Mouse (Mus musculus): ENCODE results near the gene Btd. TPM values are rescaled to one million over a fixed set of nuclear protein-coding genes. Genes with fewer than 3 reads are reported as not detected.

Btd gene
- polyA plus RNA-seq, 1 experiment from 2014 or later: 16.7 TPM

DNA sequence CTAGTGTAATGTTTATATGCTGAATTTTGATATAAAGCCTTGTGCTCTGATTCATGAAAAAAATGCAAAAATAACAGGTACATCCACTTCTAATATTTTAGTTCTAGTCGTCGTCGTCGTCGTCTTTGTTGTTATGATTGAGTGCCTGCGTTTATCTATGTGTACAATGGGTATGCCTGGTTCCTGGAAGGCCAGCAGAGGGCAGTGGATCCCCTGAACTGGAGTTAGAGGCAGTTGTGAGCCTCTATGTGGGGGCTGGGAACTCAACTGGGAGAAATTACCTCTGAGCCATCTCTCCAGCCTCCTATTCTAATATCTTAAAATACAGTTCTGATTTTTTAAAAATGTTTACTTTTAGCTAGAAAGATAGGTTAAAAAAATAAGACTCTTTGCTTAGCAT, 35.3 kb upstream of the Btd start:
- no peak overlapping the region for H3K4me3 ChIP-seq (ENCODE audit: low read depth, low read length)
- no peak overlapping the region for H3K4me2 ChIP-seq
- ATAC-seq (ENCODE audit: low FRiP score) (no peak), DNase-seq (ENCODE audit: low spot score, missing footprints) (no peak)
- no peaks in the 10 kb centered on the region for H3K36me3 ChIP-seq (ENCODE audit: control insufficient read depth, insufficient read depth, low read length)
- WGBS: 58% methylated on average over 6 of the region's 6 CpGs
- no peaks in the 10 kb centered on the region for H3K4me1 ChIP-seq (ENCODE audit: control insufficient read depth, insufficient read depth, low read length)
- H3K9ac ChIP-seq (ENCODE audit: low read length): no peak overlapping the region
- H3K27me3 ChIP-seq (ENCODE audit: control insufficient read depth, insufficient read depth, low read length): no peaks in the 10 kb centered on the region
- H3K27ac ChIP-seq (ENCODE audit: low read depth, low read length): no peak overlapping the region
- no peaks in the 10 kb centered on the region for H3K9me3 ChIP-seq (ENCODE audit: control insufficient read depth, low read length)

DNA sequence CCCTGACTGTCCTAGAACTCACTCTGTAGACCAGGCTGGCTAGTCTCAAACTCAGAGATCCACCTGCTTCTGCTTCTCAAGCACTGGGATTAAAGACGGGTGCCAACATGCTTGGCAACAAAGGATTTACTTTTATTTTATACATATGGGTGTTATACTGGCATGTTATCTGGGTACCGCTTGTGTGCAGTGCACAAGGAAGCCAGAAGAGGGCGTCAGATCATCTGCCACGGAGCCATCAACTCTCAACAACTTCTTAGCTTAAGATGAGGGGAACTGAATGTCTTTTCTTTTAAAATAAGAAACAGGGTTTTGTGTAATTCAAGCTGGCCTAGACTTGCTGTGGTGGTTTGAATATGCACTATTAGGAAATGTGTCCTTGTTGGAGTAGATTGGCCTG, 28.8 kb upstream of the Btd start:
- Histone ChIP-seq H3K27ac (ENCODE audit: low read depth, low read length) (no peak overlapping the region), H3K36me3 (ENCODE audit: control insufficient read depth, insufficient read depth, low read length) (no peaks in the 10 kb centered on the region), H3K4me3 (ENCODE audit: low read depth, low read length) (no peak overlapping the region), H3K9me3 (ENCODE audit: control insufficient read depth, low read length) (no peaks in the 10 kb centered on the region), H3K9ac (ENCODE audit: low read length) (no peak overlapping the region), H3K27me3 (ENCODE audit: control insufficient read depth, insufficient read depth, low read length) (no peaks in the 10 kb centered on the region), H3K4me1 (ENCODE audit: control insufficient read depth, insufficient read depth, low read length) (no peaks in the 10 kb centered on the region), H3K4me2 (no peak overlapping the region)
- no peak for ATAC-seq (ENCODE audit: low FRiP score)
- no peak for DNase-seq (ENCODE audit: low spot score, missing footprints)
- WGBS: 72% methylated on average over 4 of the region's 4 CpGs

DNA sequence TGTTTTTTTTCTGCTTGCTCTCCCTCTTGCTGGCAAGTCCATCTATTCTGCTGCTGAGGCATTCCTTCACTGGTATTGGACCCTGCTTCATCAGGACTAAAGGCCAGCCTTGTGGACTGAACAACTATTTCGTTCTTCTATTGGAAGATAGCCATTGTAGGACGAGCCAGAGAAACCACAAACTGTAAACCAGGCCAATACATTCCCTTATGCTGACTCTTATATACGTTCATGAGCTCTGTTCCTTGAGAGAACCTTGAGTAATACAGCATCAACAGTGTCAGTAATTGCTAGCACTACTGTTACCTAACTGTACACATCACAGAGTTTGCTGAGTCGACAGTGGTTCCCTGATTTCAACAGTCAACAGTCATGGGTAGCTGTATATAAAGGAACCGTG, 27.2 kb upstream of the Btd start:
- no peak for ATAC-seq (ENCODE audit: low FRiP score)
- H3K27me3 ChIP-seq (ENCODE audit: control insufficient read depth, insufficient read depth, low read length): no peaks in the 10 kb centered on the region

DNA sequence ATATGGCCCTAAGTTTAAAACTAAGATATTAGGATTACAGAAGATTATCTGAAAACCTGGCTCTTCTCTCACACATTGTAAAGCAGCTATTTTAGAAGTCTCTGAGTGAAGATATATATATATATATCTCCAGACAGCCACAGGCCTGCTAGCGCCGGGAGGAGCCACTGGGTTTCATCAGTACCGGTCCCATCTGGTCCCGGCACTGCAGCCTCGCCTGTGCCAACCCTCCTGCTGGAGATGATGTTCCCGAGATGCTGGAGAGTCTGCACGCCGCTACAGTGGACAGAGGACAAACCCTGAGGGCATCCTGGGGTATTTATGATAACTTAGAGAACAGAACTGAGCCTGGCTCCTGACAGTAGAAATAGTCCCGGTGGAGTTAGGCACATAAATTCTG, 23.6 kb upstream of the Btd start:
- no peak overlapping the region for H3K4me2 ChIP-seq
- H3K9ac ChIP-seq (ENCODE audit: low read length): no peak overlapping the region
- no peak for DNase-seq (ENCODE audit: low spot score, missing footprints)
- no peaks in the 10 kb centered on the region for H3K9me3 ChIP-seq (ENCODE audit: control insufficient read depth, low read length)
- ATAC-seq (ENCODE audit: low FRiP score): no peak
- H3K4me1 ChIP-seq (ENCODE audit: control insufficient read depth, insufficient read depth, low read length): no peaks in the 10 kb centered on the region
- no peaks in the 10 kb centered on the region for H3K36me3 ChIP-seq (ENCODE audit: control insufficient read depth, insufficient read depth, low read length)
- no peak overlapping the region for H3K4me3 ChIP-seq (ENCODE audit: low read depth, low read length)
- WGBS: 92% methylated on average over 9 of the region's 9 CpGs
- no peak overlapping the region for H3K27ac ChIP-seq (ENCODE audit: low read depth, low read length)
- no peaks in the 10 kb centered on the region for H3K27me3 ChIP-seq (ENCODE audit: control insufficient read depth, insufficient read depth, low read length)

More for the DNA sequence above, 27.2 kb upstream of the Btd start:
- Histone ChIP-seq H3K4me3 (ENCODE audit: low read depth, low read length) (no peak overlapping the region), H3K36me3 (ENCODE audit: control insufficient read depth, insufficient read depth, low read length) (no peaks in the 10 kb centered on the region), H3K4me1 (ENCODE audit: control insufficient read depth, insufficient read depth, low read length) (no peaks in the 10 kb centered on the region), H3K9ac (ENCODE audit: low read length) (no peak overlapping the region), H3K27ac (ENCODE audit: low read depth, low read length) (no peak overlapping the region), H3K4me2 (no peak overlapping the region), H3K9me3 (ENCODE audit: control insufficient read depth, low read length) (no peaks in the 10 kb centered on the region)
- 86% methylated on average over 5 of the region's 5 CpGs for WGBS
- DNase-seq (ENCODE audit: low spot score, missing footprints): no peak

DNA sequence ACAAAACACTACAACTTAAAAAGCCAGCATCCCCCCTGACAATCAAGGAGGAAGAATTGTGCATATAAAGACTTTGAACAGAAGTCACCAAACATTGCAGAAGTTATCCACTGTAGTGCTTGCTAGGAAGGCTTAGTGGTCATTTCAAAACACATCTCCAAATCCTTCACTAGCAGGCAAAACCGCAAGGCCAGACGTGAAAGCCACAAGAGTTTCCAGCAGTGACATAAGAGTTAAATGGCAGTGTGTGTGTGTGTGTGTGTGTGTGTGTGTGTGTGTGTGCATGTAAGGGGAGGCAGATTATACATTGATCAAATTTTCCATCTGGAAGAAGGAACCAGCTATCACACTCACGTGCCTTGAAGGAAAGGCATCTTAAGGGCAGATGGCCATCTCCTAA, 22.8 kb upstream of the Btd start:
- no peak for DNase-seq (ENCODE audit: low spot score, missing footprints)
- ATAC-seq (ENCODE audit: low FRiP score): no peak
- no peak overlapping the region for H3K4me3 ChIP-seq (ENCODE audit: low read depth, low read length)
- H3K36me3 ChIP-seq (ENCODE audit: control insufficient read depth, insufficient read depth, low read length): no peaks in the 10 kb centered on the region
- H3K4me1 ChIP-seq (ENCODE audit: control insufficient read depth, insufficient read depth, low read length): no peaks in the 10 kb centered on the region
- H3K9ac ChIP-seq (ENCODE audit: low read length): no peak overlapping the region
- no peaks in the 10 kb centered on the region for H3K9me3 ChIP-seq (ENCODE audit: control insufficient read depth, low read length)
- WGBS: 99% methylated on average over 3 of the region's 3 CpGs
- H3K27me3 ChIP-seq (ENCODE audit: control insufficient read depth, insufficient read depth, low read length): no peaks in the 10 kb centered on the region
- no peak overlapping the region for H3K27ac ChIP-seq (ENCODE audit: low read depth, low read length)
- no peak overlapping the region for H3K4me2 ChIP-seq

DNA sequence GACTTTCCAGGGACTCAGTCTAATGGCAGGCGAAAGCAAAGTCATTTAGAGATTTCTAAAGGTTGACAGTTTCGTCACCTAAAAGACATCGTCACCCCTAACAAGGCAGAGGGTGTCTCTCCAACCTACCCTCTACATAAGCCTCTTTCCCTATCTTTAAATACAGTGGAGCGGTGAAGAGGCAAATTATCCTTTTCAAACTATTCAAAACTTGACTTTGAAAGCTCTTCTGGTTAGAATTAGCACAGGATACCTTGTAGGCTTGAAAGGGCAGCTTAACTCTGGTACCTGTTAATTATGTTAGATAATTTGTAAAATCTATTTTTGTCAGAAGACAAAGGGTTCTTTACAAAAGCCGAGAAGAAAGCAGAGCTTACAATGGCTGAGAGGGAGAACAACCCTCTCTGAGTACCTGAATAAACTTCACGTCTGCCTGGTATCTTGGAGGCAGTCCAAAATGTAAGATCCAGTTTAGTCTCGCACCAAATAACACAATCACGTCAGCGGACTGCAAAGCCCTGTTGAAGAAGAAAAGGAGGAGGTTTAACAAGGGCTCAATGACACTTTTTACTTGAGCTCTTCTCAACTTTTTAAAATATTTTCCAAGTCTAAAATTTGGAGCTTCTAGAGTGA, 20.1 kb upstream of the Btd start:
- DNase-seq (ENCODE audit: low spot score, missing footprints): no peak
- Histone ChIP-seq H3K36me3 (ENCODE audit: control insufficient read depth, insufficient read depth, low read length) (no peaks in the 10 kb centered on the region), H3K4me1 (ENCODE audit: control insufficient read depth, insufficient read depth, low read length) (no peaks in the 10 kb centered on the region), H3K27ac (ENCODE audit: low read depth, low read length) (no peak overlapping the region), H3K27me3 (ENCODE audit: control insufficient read depth, insufficient read depth, low read length) (no peaks in the 10 kb centered on the region), H3K9me3 (ENCODE audit: control insufficient read depth, low read length) (no peaks in the 10 kb centered on the region), H3K9ac (ENCODE audit: low read length) (no peak overlapping the region), H3K4me2 (no peak overlapping the region), H3K4me3 (ENCODE audit: low read depth, low read length) (no peak overlapping the region)
- ATAC-seq (ENCODE audit: low FRiP score): no peak
- WGBS: 78% methylated on average over 9 of the region's 9 CpGs

DNA sequence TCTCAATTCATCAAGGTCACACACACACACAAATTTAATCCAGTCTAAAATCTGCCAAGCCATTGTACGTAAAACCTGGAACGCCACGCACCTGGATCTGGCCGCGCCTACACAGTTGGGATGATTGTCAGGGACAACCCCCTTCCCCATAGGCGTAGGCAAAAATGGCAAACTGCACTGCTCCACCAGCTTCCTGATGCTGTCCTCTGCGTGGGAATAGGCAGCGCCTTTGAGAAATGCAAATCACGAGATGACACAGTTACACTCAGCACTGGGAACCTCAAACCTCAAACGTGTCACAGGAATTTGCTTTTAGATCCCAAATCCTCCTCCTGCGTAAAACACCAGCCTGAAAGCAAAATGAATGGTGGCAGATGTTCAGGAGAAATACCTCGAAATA, 18.1 kb upstream of the Btd start:
- H3K36me3 ChIP-seq (ENCODE audit: control insufficient read depth, insufficient read depth, low read length): no peaks in the 10 kb centered on the region
- H3K4me3 ChIP-seq (ENCODE audit: low read depth, low read length): no peak overlapping the region
- no peak for ATAC-seq (ENCODE audit: low FRiP score)
- no peak overlapping the region for H3K9ac ChIP-seq (ENCODE audit: low read length)
- H3K27ac ChIP-seq (ENCODE audit: low read depth, low read length): no peak overlapping the region
- no peak for DNase-seq (ENCODE audit: low spot score, missing footprints)
- H3K4me1 ChIP-seq (ENCODE audit: control insufficient read depth, insufficient read depth, low read length): no peaks in the 10 kb centered on the region
- WGBS: 89% methylated on average over 12 of the region's 12 CpGs
- H3K27me3 ChIP-seq (ENCODE audit: control insufficient read depth, insufficient read depth, low read length): no peaks in the 10 kb centered on the region
- no peak overlapping the region for H3K4me2 ChIP-seq
- H3K9me3 ChIP-seq (ENCODE audit: control insufficient read depth, low read length): no peaks in the 10 kb centered on the region

DNA sequence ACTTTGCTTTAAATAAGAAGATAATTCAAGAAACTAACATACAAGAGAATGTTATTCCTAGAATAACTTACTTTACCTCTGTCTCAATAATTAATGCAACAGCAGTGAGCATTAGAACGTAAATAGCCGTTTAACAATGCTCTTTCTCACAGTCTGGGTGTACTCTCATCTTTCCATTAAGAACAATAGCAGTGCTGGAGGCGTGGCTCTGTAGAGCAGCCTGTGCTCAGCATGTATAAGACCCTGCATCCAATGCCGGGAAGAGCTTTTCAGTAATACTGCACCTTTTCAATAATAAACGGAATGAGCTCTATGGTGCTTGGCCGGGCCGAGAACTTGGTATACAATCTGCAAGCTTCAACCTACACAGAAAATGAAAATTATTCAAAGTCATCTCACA, 10.2 kb upstream of the Btd start:
- Histone ChIP-seq H3K27ac (ENCODE audit: low read depth, low read length) (no peak overlapping the region), H3K4me2 (no peak overlapping the region), H3K9me3 (ENCODE audit: control insufficient read depth, low read length) (no peaks in the 10 kb centered on the region), H3K4me1 (ENCODE audit: control insufficient read depth, insufficient read depth, low read length) (no peaks in the 10 kb centered on the region), H3K9ac (ENCODE audit: low read length) (no peak overlapping the region), H3K4me3 (ENCODE audit: low read depth, low read length) (no peak overlapping the region), H3K27me3 (ENCODE audit: control insufficient read depth, insufficient read depth, low read length) (no peaks in the 10 kb centered on the region), H3K36me3 (ENCODE audit: control insufficient read depth, insufficient read depth, low read length) (no peaks in the 10 kb centered on the region)
- ATAC-seq (ENCODE audit: low FRiP score) (no peak), DNase-seq (ENCODE audit: low spot score, missing footprints) (no peak)
- 58% methylated on average over 7 of the region's 7 CpGs for WGBS

DNA sequence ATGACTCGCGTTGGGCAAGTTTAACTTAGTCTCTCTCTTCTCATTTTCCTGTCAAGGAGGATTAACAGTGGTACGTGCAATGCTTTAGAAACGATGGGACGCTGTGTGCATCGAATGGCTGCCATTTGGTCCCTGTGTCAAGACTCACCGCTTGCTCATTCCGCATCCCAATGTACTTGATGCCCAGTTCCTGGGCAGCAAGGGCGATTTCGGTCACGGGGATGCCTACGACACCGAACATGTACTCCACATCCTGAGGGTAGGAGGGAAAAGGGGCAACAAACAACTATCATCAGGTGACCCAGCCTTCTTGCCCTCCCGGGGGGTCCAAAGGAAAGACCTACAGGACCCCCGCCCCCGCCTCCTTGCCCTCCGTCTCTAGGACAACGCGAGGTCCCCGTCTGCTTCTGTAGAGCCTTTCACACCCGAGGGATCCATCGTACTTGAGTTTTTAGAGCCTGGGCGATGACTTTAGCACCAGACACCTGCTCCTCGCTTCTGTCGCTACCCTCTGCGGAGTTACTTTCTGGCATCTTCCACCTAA, 410 bp upstream of the Btd start, which contains the start of gene Gm49387:
TSS of gene Gm49387 (minus strand) at position 533 of the 544 bp plus-strand sequence.
- ATAC-seq (ENCODE audit: low FRiP score): peak; percentile 71
- DNase-seq (ENCODE audit: low spot score, missing footprints): peak; percentile 93

More for the DNA sequence above, 410 bp upstream of the Btd start, which contains the start of gene Gm49387:
- Histone ChIP-seq H3K27ac (ENCODE audit: low read depth, low read length) (peak within 1 kb of the TSS; percentile 32), H3K36me3 (ENCODE audit: control insufficient read depth, insufficient read depth, low read length) (no peaks in the 10 kb centered on the region), H3K4me3 (ENCODE audit: low read depth, low read length) (peak within 1 kb of the TSS; percentile 62), H3K9me3 (ENCODE audit: control insufficient read depth, low read length) (no peaks in the 10 kb centered on the region), H3K27me3 (ENCODE audit: control insufficient read depth, insufficient read depth, low read length) (no peaks in the 10 kb centered on the region), H3K4me1 (ENCODE audit: control insufficient read depth, insufficient read depth, low read length) (peaks cover 8% of the 10 kb centered on the region; the same call in 1 of the 2 replicates), H3K9ac (ENCODE audit: low read length) (peak within 1 kb of the TSS; percentile 61), H3K4me2 (peak within 1 kb of the TSS; percentile 95)
- WGBS: 4% methylated on average over 26 of the region's 26 CpGs

Data from midbrain, embryonic 11.5 days (tissue).